Comparison of ENCODE assay signal across 10 mouse cellular contexts in the genomic region with DNA sequence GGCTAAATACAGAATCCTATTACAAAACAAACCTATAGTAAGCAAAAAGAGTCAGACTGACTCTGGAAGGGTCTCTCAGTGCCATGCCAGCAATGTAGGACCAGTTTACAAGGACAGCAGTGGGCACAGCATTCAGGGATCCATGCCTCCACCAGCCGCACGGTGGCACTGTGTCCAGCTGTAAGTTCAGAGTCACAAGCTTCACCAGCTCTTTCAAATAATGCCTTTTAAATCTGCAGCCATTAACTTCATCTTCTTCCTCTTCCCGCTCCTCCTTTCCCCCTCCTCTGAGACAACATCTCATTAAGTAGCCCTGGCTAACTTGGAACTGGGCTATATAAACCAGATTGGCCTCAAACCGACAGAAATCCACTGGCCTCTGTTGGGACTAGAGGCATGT. TPM values are rescaled to one million over a fixed set of nuclear protein-coding genes. Genes with fewer than 3 reads are reported as not detected.
A peak's percentile ranks its signal among the peaks of the same experiment; 100 is the strongest.
DNase-seq lines count a peak whose midpoint lies in the region; ATAC-seq lines count a peak whose summit lies in the region.
"Had no signal": no experiment of that assay in that cellular context is flagged by ENCODE, and none has a peak within 500 bp of the region (broad histone marks: within the 10 kb centered on the region; RNA-seq: fewer than 3 reads in every experiment).

No protein-coding gene starts in this region.

- H3K27ac ChIP-seq in liver, embryonic 11.5 days (ENCODE audit: low read depth, low read length) = no peak overlapping the region
- H3K27ac ChIP-seq: heart, embryonic 15.5 days had no signal

- H3K4me3 ChIP-seq in liver, embryonic 11.5 days (ENCODE audit: low read depth, low read length) = no peak overlapping the region
- H3K4me3 ChIP-seq: heart, embryonic 15.5 days; megakaryocyte, embryonic 14.5 days had no signal

- WGBS in liver, embryonic 11.5 days = 19% methylated on average over 4 of the region's 4 CpGs

- H3K36me3 ChIP-seq in liver, embryonic 11.5 days (ENCODE audit: control insufficient read depth, insufficient read depth, low read length) = no peaks in the 10 kb centered on the region
- H3K36me3 ChIP-seq: heart, embryonic 15.5 days had no signal

- H3K4me1 ChIP-seq in liver, embryonic 11.5 days (replicated peaks; ENCODE audit: control insufficient read depth, insufficient read depth, low read length) = no peaks in the 10 kb centered on the region

- H3K9ac ChIP-seq in liver, embryonic 11.5 days (ENCODE audit: low read depth, low read length) = no peak overlapping the region
- H3K9ac ChIP-seq: heart, embryonic 15.5 days had no signal

- H3K4me2 ChIP-seq in liver, embryonic 11.5 days = no peak overlapping the region
- H3K4me2 ChIP-seq: heart, embryonic 15.5 days had no signal

- no peak for ATAC-seq in liver, embryonic 11.5 days (replicated peaks; ENCODE audit: low FRiP score)

- peak; percentile 65 to 74 for DNase-seq in cerebellum, postnatal 14 days
- no peak for DNase-seq in cerebellum, adult 8-10 months
- DNase-seq in liver = peak; percentile 55
- DNase-seq in liver, embryonic 11.5 days (ENCODE audit: low spot score) = no peak
- peak; percentile 25 for DNase-seq in T-cell, adult 2 months (ENCODE audit: low spot score)
- peak; percentile 38 to 45 for DNase-seq in frontal cortex, postnatal 36 days (ENCODE audit: low spot score in 2 of 2)
- DNase-seq in lung, postnatal 14 days = peak; percentile 49
- peak; percentile 52 for DNase-seq in thymus, postnatal 14 days

- no peaks in the 10 kb centered on the region for H3K27me3 ChIP-seq in liver, embryonic 11.5 days (replicated peaks; ENCODE audit: control insufficient read depth, insufficient read depth, low read length)
- H3K27me3 ChIP-seq: heart, embryonic 15.5 days had no signal

- H3K9me3 ChIP-seq in liver, embryonic 11.5 days (ENCODE audit: control insufficient read depth, low read length) = no peaks in the 10 kb centered on the region
- H3K9me3 ChIP-seq: heart, embryonic 15.5 days; megakaryocyte, embryonic 14.5 days had no signal

RNA-seq across cellular contexts. Expression of gene Prss34, which starts 9.4 kb away (rescaled TPM):
- not detected in 2 replicates for polyA plus RNA-seq in liver, embryonic 11.5 days (2014; fragmentation: Nextera tagmentation; extraction: Ambion mirVana)

RNA-seq across cellular contexts. Expression of gene Ube2i, which starts 14.4 kb away (rescaled TPM):
- 621 and 624 TPM in 2 replicates for polyA plus RNA-seq in liver, embryonic 11.5 days (2014; fragmentation: Nextera tagmentation; extraction: Ambion mirVana)

RNA-seq across cellular contexts. Expression of gene Prss28, which starts 19.6 kb away (rescaled TPM):
- not detected in 2 replicates for polyA plus RNA-seq in liver, embryonic 11.5 days (2014; fragmentation: Nextera tagmentation; extraction: Ambion mirVana)
- polyA plus RNA-seq: heart, embryonic 15.5 days had no signal

RNA-seq across cellular contexts. Expression of gene Prss29, which starts 29.6 kb away (rescaled TPM):
- not detected in 2 replicates for polyA plus RNA-seq in liver, embryonic 11.5 days (2014; fragmentation: Nextera tagmentation; extraction: Ambion mirVana)
- polyA plus RNA-seq: heart, embryonic 15.5 days had no signal

RNA-seq across cellular contexts. Expression of gene Baiap3, which starts 32.7 kb away (rescaled TPM):
- 0.60 and 0.83 TPM in 2 replicates for polyA plus RNA-seq in liver, embryonic 11.5 days (2014; fragmentation: Nextera tagmentation; extraction: Ambion mirVana)

Comparison
In these comparisons a context has a peak if more than half of its experiments do, and no peak if none do; other contexts are left out.
1. DNase-seq: peak in cerebellum, postnatal 14 days (2 of 2), liver (single experiment), T-cell, adult 2 months (single experiment), frontal cortex, postnatal 36 days (2 of 2), lung, postnatal 14 days (single experiment) and thymus, postnatal 14 days (single experiment); none in cerebellum, adult 8-10 months (single experiment) and liver, embryonic 11.5 days (single experiment).